Comparison of ENCODE assay signal across 12 mouse cellular contexts in the genomic region with DNA sequence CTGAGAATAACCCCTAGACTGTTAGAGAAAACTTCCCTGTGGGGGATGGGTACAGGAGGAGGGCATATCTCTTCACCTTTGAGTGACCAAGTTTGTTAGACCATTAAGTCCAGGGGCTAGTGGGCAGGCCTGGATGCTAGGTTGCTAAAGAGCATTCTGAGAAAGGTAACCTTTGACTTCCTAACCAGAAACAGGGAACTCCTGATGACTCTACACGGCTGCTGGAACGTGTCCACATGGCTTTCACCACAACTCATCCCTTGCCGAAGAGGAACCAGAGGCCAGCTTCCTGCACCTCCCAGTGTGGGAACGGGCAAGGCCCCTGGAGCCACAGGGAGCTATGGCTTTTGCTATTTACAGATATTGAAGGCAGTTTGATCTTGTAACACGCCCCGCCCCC. TPM values are rescaled to one million over a fixed set of nuclear protein-coding genes. Genes with fewer than 3 reads are reported as not detected.
DNase-seq lines count a peak whose midpoint lies in the region; ATAC-seq lines count a peak whose summit lies in the region.
"Had no signal": no experiment of that assay in that cellular context is flagged by ENCODE, and none has a peak within 500 bp of the region (broad histone marks: within the 10 kb centered on the region; RNA-seq: fewer than 3 reads in every experiment).

No protein-coding gene starts in this region.

- no peak overlapping the region for H3K4me3 ChIP-seq in heart, embryonic 11.5 days (ENCODE audit: low read depth, low read length)
- no peak overlapping the region for H3K4me3 ChIP-seq in brown adipose tissue, adult 24 weeks (ENCODE audit: insufficient read depth, low read depth, low read length)
- H3K4me3 ChIP-seq in kidney, embryonic 16.5 days (ENCODE audit: low read length): no peak overlapping the region
- H3K4me3 ChIP-seq: midbrain, embryonic 12.5 days had no signal

- no peak overlapping the region for H3K9ac ChIP-seq in heart, embryonic 11.5 days (ENCODE audit: low read depth, low read length)
- H3K9ac ChIP-seq in kidney, embryonic 16.5 days (replicated peaks; ENCODE audit: low read length): no peak overlapping the region
- H3K9ac ChIP-seq: midbrain, embryonic 12.5 days had no signal

- no peak for DNase-seq in heart, postnatal 25 days (ENCODE audit: low spot score)
- peak; percentile 13 for DNase-seq in 3134 (ENCODE audit: extremely low read depth, insufficient read length, low spot score)
- no peak for DNase-seq in cerebellum, adult 18-20 months
- no peak for DNase-seq in ovary, adult 18-20 months (ENCODE audit: low spot score)
- no peak for DNase-seq in cerebellum, postnatal 36 days
- DNase-seq: cerebellum, adult 11-12 months; gastrocnemius, postnatal 36 days; thymus, postnatal 36 days had no signal

- H3K4me2 ChIP-seq in heart, embryonic 11.5 days: no peak overlapping the region; the same call in 1 of the 2 replicates
- H3K4me2 ChIP-seq in kidney, embryonic 16.5 days (replicated peaks; ENCODE audit: low read depth, low read length): no peak overlapping the region
- H3K4me2 ChIP-seq: midbrain, embryonic 12.5 days had no signal

- no peaks in the 10 kb centered on the region for H3K27me3 ChIP-seq in heart, embryonic 11.5 days (ENCODE audit: control insufficient read depth, insufficient read depth, low read length)
- H3K27me3 ChIP-seq in kidney, embryonic 16.5 days (ENCODE audit: insufficient read depth, low read length): no peaks in the 10 kb centered on the region
- H3K27me3 ChIP-seq: midbrain, embryonic 12.5 days had no signal

- 0 out of 2 replicates have a peak, but pooled peaks have one; percentile 42 for ATAC-seq in heart, embryonic 11.5 days (replicated peaks; ENCODE audit: insufficient number of reproducible peaks, low FRiP score, low TSS enrichment)
- peak; percentile 46; the same call in 1 of the 2 replicates for ATAC-seq in kidney, embryonic 16.5 days (ENCODE audit: low FRiP score, low TSS enrichment)

- intact Hi-C loops in heart, postnatal 25 days (cut with DNase I): no loop called here

- H3K27ac ChIP-seq in heart, embryonic 11.5 days (ENCODE audit: low read depth, low read length): no peak overlapping the region
- H3K27ac ChIP-seq in brown adipose tissue, adult 24 weeks (replicated peaks; ENCODE audit: low read depth, low read length): peak overlapping the region; percentile 55; the same call in 1 of the 2 replicates
- H3K27ac ChIP-seq in kidney, embryonic 16.5 days (ENCODE audit: low read length): peak overlapping the region; percentile 13
- H3K27ac ChIP-seq: midbrain, embryonic 12.5 days had no signal

- no peaks in the 10 kb centered on the region for H3K9me3 ChIP-seq in heart, embryonic 11.5 days (replicated peaks; ENCODE audit: control insufficient read depth, low read length)
- H3K9me3 ChIP-seq in kidney, embryonic 16.5 days (ENCODE audit: low read length): no peaks in the 10 kb centered on the region
- H3K9me3 ChIP-seq: midbrain, embryonic 12.5 days had no signal

- H3K36me3 ChIP-seq in heart, embryonic 11.5 days (ENCODE audit: control insufficient read depth, insufficient read depth, low read length): peaks cover 10% of the 10 kb centered on the region
- H3K36me3 ChIP-seq in kidney, embryonic 16.5 days (ENCODE audit: insufficient read depth, low read length): peaks cover 29% of the 10 kb centered on the region

- 66% methylated on average over 6 of the region's 6 CpGs for WGBS in heart, embryonic 11.5 days (ENCODE audit: insufficient replicate concordance)
- WGBS in kidney, embryonic 16.5 days: 69% methylated on average over 6 of the region's 6 CpGs

- H3K4me1 ChIP-seq in heart, embryonic 11.5 days (ENCODE audit: control insufficient read depth, insufficient read depth, low read length): peaks cover 15% of the 10 kb centered on the region
- peaks cover 27% of the 10 kb centered on the region for H3K4me1 ChIP-seq in brown adipose tissue, adult 24 weeks (ENCODE audit: control insufficient read depth, insufficient read depth, insufficient read length, low read length)
- peaks cover 32% of the 10 kb centered on the region for H3K4me1 ChIP-seq in kidney, embryonic 16.5 days (ENCODE audit: insufficient read depth, low read length)

RNA-seq across cellular contexts. Expression of gene Jag1, which starts 36.0 kb away (rescaled TPM):
- 17.2 and 21.7 TPM in 2 replicates for polyA plus RNA-seq in heart, embryonic 11.5 days (2014; fragmentation: Nextera tagmentation; extraction: Ambion mirVana)
- 10 to 100 TPM; 10.5 to 13.4 TPM for total RNA-seq in heart, postnatal 25 days (2021)
- polyA plus RNA-seq in brown adipose tissue, adult 24 weeks (2012; ENCODE audit: insufficient read depth, insufficient read length, missing spikeins): 7.9 and 11.2 TPM in 2 replicates
- polyA plus RNA-seq in kidney, embryonic 16.5 days (2015; fragmentation: Nextera tagmentation; extraction: Ambion mirVana): 37.9 and 49.2 TPM in 2 replicates
